Mouse (Mus musculus) CH12.LX (cell line): ENCODE results near the gene Scrn2. TPM values are rescaled to one million over a fixed set of nuclear protein-coding genes. Genes with fewer than 3 reads are reported as not detected.

ENCODE experiments used
- DNase-seq: peaks from one replicate; pipeline ENCODE4 v3.0.0-alpha.2; 2013; ENCODE audit errors: extremely low read depth
- H3K27ac ChIP-seq: 2 replicates; pipeline ENCODE4 v1.5.1; 2012; ENCODE audit warnings: low read depth, mild to moderate bottlenecking, control low read depth, moderate library complexity; ENCODE audit not compliant: insufficient read depth
- H3K27me3 ChIP-seq: replicated peaks from 2 replicates; pipeline ENCODE3; 2012; ENCODE audit warnings: inconsistent platforms
- H3K36me3 ChIP-seq, 2 experiments: replicated peaks in 1 of 2; 2 replicates each; pipeline versions ENCODE3 to v1.6.1; 2012; ENCODE audit warnings: inconsistent platforms in 1 of 2, low read length in 1 of 2, mild to moderate bottlenecking in 1 of 2, mixed read lengths in 1 of 2, moderate library complexity in 1 of 2; ENCODE audit not compliant: control insufficient read depth in 1 of 2, insufficient read depth in 1 of 2
- H3K4me1 ChIP-seq, 2 experiments: 2 replicates each; pipeline ENCODE4 v1.6.1; 2012; ENCODE audit warnings: inconsistent platforms in 1 of 2, moderate library complexity in 1 of 2; ENCODE audit not compliant: insufficient read depth in 2 of 2, control insufficient read depth in 1 of 2
- H3K4me2 ChIP-seq: 2 replicates; pipeline ENCODE4 v1.6.1; 2012; ENCODE audit warnings: low read depth, mild to moderate bottlenecking, control low read depth; ENCODE audit not compliant: poor library complexity, insufficient read depth, severe bottlenecking
- H3K4me3 ChIP-seq, 3 experiments: fragments of 150-350 bp in 1 of 3; sonication (generic) in 1 of 3; replicated peaks in 1 of 3; 2 replicates each; pipeline versions ENCODE3 to v1.5.1; 2011 to 2012; ENCODE audit warnings: low read depth in 2 of 3, low read length in 2 of 3, mild to moderate bottlenecking in 2 of 3, moderate library complexity in 2 of 3, control low read depth in 1 of 3, improper control_type of control experiment in 1 of 3, inconsistent platforms in 1 of 3, mixed read lengths in 1 of 3; ENCODE audit not compliant: poor library complexity in 1 of 3
- H3K79me2 ChIP-seq: replicated peaks from 2 replicates; pipeline ENCODE4 v1.6.1; 2012; ENCODE audit warnings: mild to moderate bottlenecking, moderate library complexity; ENCODE audit not compliant: control insufficient read depth, poor library complexity, insufficient read depth, severe bottlenecking; ENCODE audit errors: extremely low read depth
- H3K9ac ChIP-seq: 2 replicates; pipeline ENCODE4 v1.6.1; 2012; ENCODE audit warnings: low read depth, mild to moderate bottlenecking, control low read depth, moderate library complexity; ENCODE audit not compliant: insufficient read depth
- H3K9me3 ChIP-seq: replicated peaks from 2 replicates; pipeline ENCODE3; 2012; ENCODE audit warnings: low read length, inconsistent platforms, mixed read lengths
- BHLHE40 ChIP-seq: IDR thresholded peaks from 2 replicates; pipeline ENCODE4 v1.6.1; 2011; ENCODE audit warnings: mild to moderate bottlenecking, low read depth, low read length, improper control_type of control experiment
- CHD1 ChIP-seq: IDR thresholded peaks from 2 replicates; pipeline ENCODE4 v1.6.1; 2012; ENCODE audit warnings: low read depth, low read length, improper control_type of control experiment, inconsistent platforms
- CHD2 ChIP-seq: IDR thresholded peaks from 2 replicates; pipeline ENCODE4 v1.6.1; 2011; ENCODE audit warnings: low read length, improper control_type of control experiment
- CTCF ChIP-seq, 2 experiments: IDR thresholded peaks in 1 of 2; conservative IDR thresholded peaks in 1 of 2; 2 replicates each; pipeline ENCODE4 v1.5.1; 2011 to 2012; ENCODE audit warnings: low read depth in 2 of 2, low read length in 2 of 2, improper control_type of control experiment in 1 of 2, inconsistent platforms in 1 of 2, mild to moderate bottlenecking in 1 of 2, moderate library complexity in 1 of 2
- E2F4 ChIP-seq: IDR thresholded peaks from 2 replicates; pipeline ENCODE4 v1.6.1; 2011; ENCODE audit warnings: low read depth, low read length, improper control_type of control experiment; ENCODE audit not compliant: insufficient replicate concordance
- ELF1 ChIP-seq: IDR thresholded peaks from 2 replicates; pipeline ENCODE4 v1.6.1; 2014; ENCODE audit warnings: low read depth, mild to moderate bottlenecking, inconsistent platforms, low read length, improper control_type of control experiment
- EP300 ChIP-seq: IDR thresholded peaks from 2 replicates; pipeline ENCODE4 v1.6.1; 2011; ENCODE audit warnings: low read length, improper control_type of control experiment
- ETS1 ChIP-seq: conservative IDR thresholded peaks from 2 replicates; pipeline ENCODE4 v1.6.1; 2012; ENCODE audit warnings: low read depth, mild to moderate bottlenecking, inconsistent platforms, low read length, improper control_type of control experiment, moderate library complexity
- GABPA ChIP-seq: IDR thresholded peaks from 2 replicates; pipeline ENCODE4 v1.6.1; 2012; ENCODE audit warnings: low read depth, low read length, improper control_type of control experiment, inconsistent platforms; ENCODE audit not compliant: insufficient replicate concordance
- HCFC1 ChIP-seq: IDR thresholded peaks from 2 replicates; pipeline ENCODE4 v1.6.1; 2012; ENCODE audit warnings: low read depth, mild to moderate bottlenecking, inconsistent platforms, low read length, improper control_type of control experiment
- IRF4 ChIP-seq: IDR thresholded peaks from 2 replicates; pipeline ENCODE4 v1.6.1; 2014; ENCODE audit warnings: low read depth, mild to moderate bottlenecking, inconsistent platforms, low read length, improper control_type of control experiment
- JUN ChIP-seq: IDR thresholded peaks from 2 replicates; pipeline ENCODE4 v1.6.1; 2011; ENCODE audit warnings: low read depth, mild to moderate bottlenecking, low read length, improper control_type of control experiment, moderate library complexity; ENCODE audit not compliant: insufficient read depth
- JUND ChIP-seq: conservative IDR thresholded peaks from 2 replicates; pipeline ENCODE4 v1.6.1; 2011; ENCODE audit warnings: low read depth, low read length, improper control_type of control experiment
- KAT2A ChIP-seq: IDR thresholded peaks from 2 replicates; pipeline ENCODE4 v1.6.1; 2012; ENCODE audit warnings: low read length, improper control_type of control experiment, inconsistent platforms; ENCODE audit not compliant: insufficient replicate concordance
- MAFK ChIP-seq: IDR thresholded peaks from 2 replicates; pipeline ENCODE4 v1.6.1; 2011; ENCODE audit warnings: low read length, improper control_type of control experiment; ENCODE audit not compliant: insufficient replicate concordance
- MAX ChIP-seq: IDR thresholded peaks from 2 replicates; pipeline ENCODE4 v1.6.1; 2011; ENCODE audit warnings: low read length, improper control_type of control experiment
- MAZ ChIP-seq: IDR thresholded peaks from 2 replicates; pipeline ENCODE4 v1.6.1; 2012; ENCODE audit warnings: low read depth, mild to moderate bottlenecking, inconsistent platforms, low read length, improper control_type of control experiment, moderate library complexity
- MEF2A ChIP-seq: IDR thresholded peaks from 2 replicates; pipeline ENCODE4 v1.6.1; 2014; ENCODE audit warnings: low read depth, mild to moderate bottlenecking, inconsistent platforms, low read length, improper control_type of control experiment, borderline replicate concordance
- MXI1 ChIP-seq: IDR thresholded peaks from 2 replicates; pipeline ENCODE4 v1.6.1; 2011; ENCODE audit warnings: mild to moderate bottlenecking, low read depth, low read length, improper control_type of control experiment
- MYC ChIP-seq: IDR thresholded peaks from 2 replicates; pipeline ENCODE4 v1.6.1; 2011; ENCODE audit warnings: low read depth, mild to moderate bottlenecking, improper control_type of control experiment, low read length
- NELFE ChIP-seq: IDR thresholded peaks from 2 replicates; pipeline ENCODE4 v1.6.1; 2011; ENCODE audit warnings: low read depth, low read length, improper control_type of control experiment
- NRF1 ChIP-seq: IDR thresholded peaks from 2 replicates; pipeline ENCODE4 v1.6.1; 2014; ENCODE audit warnings: low read depth, mild to moderate bottlenecking, inconsistent platforms, low read length, improper control_type of control experiment, moderate library complexity
- PAX5 ChIP-seq: IDR thresholded peaks from 2 replicates; pipeline ENCODE4 v1.6.1; 2012; ENCODE audit warnings: low read length, inconsistent platforms, mixed read lengths
- POLR2A ChIP-seq: IDR thresholded peaks from 2 replicates; pipeline ENCODE4 v1.6.1; 2011; ENCODE audit warnings: low read depth, mild to moderate bottlenecking, improper control_type of control experiment, low read length
- POLR2AphosphoS2 ChIP-seq: IDR thresholded peaks from 2 replicates; pipeline ENCODE4 v1.6.1; 2011; ENCODE audit warnings: low read depth, low read length, improper control_type of control experiment
- RAD21 ChIP-seq: IDR thresholded peaks from 2 replicates; pipeline ENCODE4 v1.6.1; 2011; ENCODE audit warnings: low read depth, mild to moderate bottlenecking, low read length, improper control_type of control experiment, moderate library complexity
- RCOR1 ChIP-seq: conservative IDR thresholded peaks from 2 replicates; pipeline ENCODE4 v1.6.1; 2012; ENCODE audit warnings: low read depth, mild to moderate bottlenecking, inconsistent platforms, low read length, improper control_type of control experiment
- SIN3A ChIP-seq: IDR thresholded peaks from 2 replicates; pipeline ENCODE4 v1.6.1; 2012; ENCODE audit warnings: low read length, improper control_type of control experiment, inconsistent platforms
- SMC3 ChIP-seq: IDR thresholded peaks from 2 replicates; pipeline ENCODE4 v1.6.1; 2011; ENCODE audit warnings: low read depth, low read length, improper control_type of control experiment
- TBP ChIP-seq: conservative IDR thresholded peaks from 2 replicates; pipeline ENCODE4 v1.6.1; 2011; ENCODE audit warnings: low read depth, low read length, improper control_type of control experiment
- TCF12 ChIP-seq: IDR thresholded peaks from 2 replicates; pipeline ENCODE4 v1.6.1; 2014; ENCODE audit warnings: low read depth, mild to moderate bottlenecking, inconsistent platforms, low read length, improper control_type of control experiment
- UBTF ChIP-seq: IDR thresholded peaks from 2 replicates; pipeline ENCODE4 v1.6.1; 2012; ENCODE audit warnings: low read depth, mild to moderate bottlenecking, inconsistent platforms, low read length, improper control_type of control experiment, moderate library complexity
- USF1 ChIP-seq: IDR thresholded peaks from 2 replicates; pipeline ENCODE4 v1.6.1; 2014; ENCODE audit warnings: low read depth, mild to moderate bottlenecking, inconsistent platforms, low read length, improper control_type of control experiment
- USF2 ChIP-seq: conservative IDR thresholded peaks from 2 replicates; pipeline ENCODE4 v1.6.1; 2011; ENCODE audit warnings: low read depth, low read length, improper control_type of control experiment
- ZC3H11A ChIP-seq: IDR thresholded peaks from 2 replicates; pipeline ENCODE4 v1.6.1; 2012; ENCODE audit warnings: low read depth, mild to moderate bottlenecking, inconsistent platforms, low read length, improper control_type of control experiment
- ZKSCAN1 ChIP-seq: IDR thresholded peaks from 2 replicates; pipeline ENCODE4 v1.6.1; 2012; ENCODE audit warnings: low read depth, inconsistent platforms, low read length, improper control_type of control experiment, borderline replicate concordance
- ZMIZ1 ChIP-seq: IDR thresholded peaks from 2 replicates; pipeline ENCODE4 v1.6.1; 2012; ENCODE audit warnings: low read depth, mild to moderate bottlenecking, inconsistent platforms, low read length, improper control_type of control experiment
- ZNF384 ChIP-seq: IDR thresholded peaks from 2 replicates; pipeline ENCODE4 v1.6.1; 2012; ENCODE audit warnings: low read depth, low read length, improper control_type of control experiment, inconsistent platforms
- dilution Hi-C: fragments of 300-500 bp; cut with MboI; formaldehyde crosslinking; loops from 2 replicates; pipeline ENCODE4 v1.14.3; 2020; ENCODE audit warnings: low sequenced_read_pairs; ENCODE audit not compliant: extremely low pct_unique_long_range_greater_than_20kb, extremely low pct_ligation_motif_present
- in situ Hi-C: fragments of 300-500 bp; cut with MboI; formaldehyde crosslinking; loops from 3 replicates; pipeline ENCODE4 v1.14.3; 2019; ENCODE audit warnings: low sequenced_read_pairs, low pct_ligation_motif_present, low pct_unique_long_range_greater_than_20kb, mixed read lengths
- polyA plus RNA-seq: library from polyadenylated mRNA; unstranded; fragments of >175 nt; gene quantifications from 2 replicates; pipeline ENCODE4 v1.2.1, GENCODE M21; 2012; ENCODE audit warnings: low read depth; ENCODE audit not compliant: insufficient read length
- total RNA-seq, 2 experiments: library from RNA; depleted of rRNA; stranded (reverse); fragments of 300-350 nt in 1 of 2; fragments of >200 nt in 1 of 2; gene quantifications; 2 replicates each; pipeline ENCODE4 v1.2.3; 2012 to 2014

The Scrn2 gene
- total and polyA plus RNA-seq, 3 experiments: 34.5 to 55.8 (median 35.2) TPM

DNA sequence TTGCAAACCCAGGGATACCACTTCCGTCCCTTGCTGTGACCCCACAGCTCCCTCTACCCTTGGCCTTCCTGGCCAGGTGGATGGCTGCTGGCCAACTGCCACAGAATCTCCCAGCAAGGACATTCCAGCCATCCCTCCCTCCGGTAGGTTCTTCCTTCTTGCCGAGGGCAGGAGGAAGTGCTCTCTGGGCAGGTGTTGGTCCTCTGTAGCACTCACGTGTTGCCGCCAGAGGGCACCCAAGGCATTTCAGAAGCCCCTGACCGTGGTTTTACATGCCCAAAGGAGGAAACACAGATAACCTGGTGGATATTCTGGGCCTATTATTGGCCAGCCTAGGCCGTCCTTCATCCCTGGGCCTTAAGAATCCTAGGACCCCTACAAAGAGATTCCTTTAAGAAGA is 47.4 kb upstream of the Scrn2 start:
- Histone ChIP-seq H3K27me3 (no peaks in the 10 kb centered on the region), H3K4me2 (peak overlapping the region; percentile 22; the same call in 1 of the 2 replicates), H3K79me2 (no peaks in the 10 kb centered on the region), H3K36me3 (peaks cover 0 to 2% of the 10 kb centered on the region in 2 experiments), H3K9me3 (no peaks in the 10 kb centered on the region), H3K4me3 (peak overlapping the region; percentile 5 to 21 (median 7)), H3K9ac (peak overlapping the region; percentile 2; the same call in 1 of the 2 replicates), H3K27ac (no peak overlapping the region), H3K4me1 (peaks cover 36 to 73% of the 10 kb centered on the region in 2 experiments)
- DNase-seq: peak; percentile 95
- TF ChIP-seq GABPA (no peak), MAX (peak; percentile 96), SIN3A (peak; percentile 88), ZNF384 (peak; percentile 63), IRF4 (peak; percentile 81), POLR2A (no peak), USF2 (no peak), ETS1 (peak; percentile 16; the same call in 1 of the 2 replicates), POLR2AphosphoS2 (no peak), TCF12 (peak; percentile 86; the same call in 1 of the 2 replicates), UBTF (no peak), RCOR1 (0 out of 2 replicates have a peak, but pooled peaks have one; percentile 50), ZC3H11A (peak; percentile 100), ZKSCAN1 (no peak), CHD1 (0 out of 2 replicates have a peak, but pooled peaks have one; percentile 76), NELFE (peak; percentile 82; the same call in 1 of the 2 replicates), CHD2 (no peak), MEF2A (peak; percentile 94), RAD21 (no peak; the same call in none of the 2 replicates), MAFK (no peak), E2F4 (0 out of 2 replicates have a peak, but pooled peaks have one; percentile 26), KAT2A (no peak), CTCF (conservative IDR thresholded peaks at IDR 0.05 in 1 of 2, IDR thresholded peaks at IDR 0.05 in 1 of 2; ENCODE audit: low read depth in 2 of 2, low read length in 2 of 2) (peak; percentile 90 to 100), JUND (0 out of 2 replicates have a peak, but pooled peaks have one; percentile 46), MAZ (peak; percentile 85), JUN (no peak), TBP (no peak), ZMIZ1 (no peak), EP300 (peak; percentile 33; the same call in 1 of the 2 replicates), BHLHE40 (peak; percentile 72), MXI1 (peak; percentile 67; the same call in 1 of the 2 replicates), USF1 (no peak; the same call in 1 of the 2 replicates), NRF1 (peak; percentile 45; the same call in 1 of the 2 replicates), ELF1 (peak; percentile 88), MYC (peak; percentile 94), PAX5 (no peak), SMC3 (peak; percentile 100), HCFC1 (peak; percentile 59)
- in situ Hi-C loops: no loop called here
- dilution Hi-C loops: no loop called here
